Mouse (Mus musculus): ENCODE results near the gene Lhfp.

Gene Lhfp

GRCm38 (mm10) chr3:53151081-53151480 lies 109.8 kb downstream of the Lhfp start:
- intact Hi-C loops (cut with DNase I) = no loop called here

- intact Hi-C loops (cut with DNase I) = no loop called here
Measured at GRCm38 (mm10) chr3:53151607-53152006, 110.3 kb downstream of the Lhfp start.

- intact Hi-C loops (cut with DNase I) = no loop called here
Measured at GRCm38 (mm10) chr3:53161963-53162362, 120.6 kb downstream of the Lhfp start.

- intact Hi-C loops (cut with DNase I) = no loop called here
Measured at GRCm38 (mm10) chr3:53165281-53165680, 124.0 kb downstream of the Lhfp start.

GRCm38 (mm10) chr3:53166001-53166400 lies 124.7 kb downstream of the Lhfp start:
- intact Hi-C loops (cut with DNase I) = no loop called here

GRCm38 (mm10) chr3:53169486-53169885 lies 128.2 kb downstream of the Lhfp start:
- intact Hi-C loops (cut with DNase I) = no loop called here

- intact Hi-C loops (cut with DNase I) = no loop called here
Measured at GRCm38 (mm10) chr3:53173310-53174063, 132.2 kb downstream of the Lhfp start.

- intact Hi-C loops (cut with DNase I) = no loop called here
Measured at GRCm38 (mm10) chr3:53179936-53180335, 138.6 kb downstream of the Lhfp start.

GRCm38 (mm10) chr3:53185439-53185838 lies 144.1 kb downstream of the Lhfp start:
- intact Hi-C loops (cut with DNase I) = no loop called here

GRCm38 (mm10) chr3:53193441-53193840 lies 152.1 kb downstream of the Lhfp start:
- intact Hi-C loops (cut with DNase I) = no loop called here

- intact Hi-C loops (cut with DNase I) = no loop called here
Measured at GRCm38 (mm10) chr3:53195666-53196107, 154.4 kb downstream of the Lhfp start.

- intact Hi-C loops (cut with DNase I) = no loop called here
Measured at GRCm38 (mm10) chr3:53200175-53200574, 158.8 kb downstream of the Lhfp start.

GRCm38 (mm10) chr3:53200853-53201252 lies 159.5 kb downstream of the Lhfp start:
- intact Hi-C loops (cut with DNase I) = no loop called here

- intact Hi-C loops (cut with DNase I) = no loop called here
Measured at GRCm38 (mm10) chr3:53201670-53202069, 160.3 kb downstream of the Lhfp start.

GRCm38 (mm10) chr3:53202184-53202583 lies 160.9 kb downstream of the Lhfp start:
- intact Hi-C loops (cut with DNase I) = no loop called here

GRCm38 (mm10) chr3:53202698-53203097 lies 161.4 kb downstream of the Lhfp start:
- intact Hi-C loops (cut with DNase I) = no loop called here

- intact Hi-C loops (cut with DNase I) = no loop called here
Measured at GRCm38 (mm10) chr3:53203656-53204055, 162.3 kb downstream of the Lhfp start.

GRCm38 (mm10) chr3:53204348-53204984 lies 163.1 kb downstream of the Lhfp start:
- intact Hi-C loops (cut with DNase I) = no loop called here

- intact Hi-C loops (cut with DNase I) = no loop called here
Measured at GRCm38 (mm10) chr3:53204985-53205365, 163.6 kb downstream of the Lhfp start.

GRCm38 (mm10) chr3:53205706-53206105 lies 164.4 kb downstream of the Lhfp start:
- intact Hi-C loops (cut with DNase I) = no loop called here

GRCm38 (mm10) chr3:53206509-53207224 lies 165.3 kb downstream of the Lhfp start:
- intact Hi-C loops (cut with DNase I) = no loop called here

- intact Hi-C loops (cut with DNase I) = no loop called here
Measured at GRCm38 (mm10) chr3:53207225-53207528, 165.8 kb downstream of the Lhfp start.

All from adrenal gland (tissue).